Mouse (Mus musculus): ENCODE measurements around the gene Gm21936. TPM values are rescaled to one million over a fixed set of nuclear protein-coding genes. Genes with fewer than 3 reads are reported as not detected.
"Not testable (repeated sequence)": the region's sequence is repeated elsewhere in the genome, so short reads cannot be mapped to it uniquely, and the experiment has no call there.

Gm21936 gene
- total RNA-seq (2022): not detected

GRCm38 (mm10) chr12:87795212-87795611 lies at the start of gene Gm21936:
Gene Gm21936, plus strand, starts transcription at chr12:87795512.
- DNase-seq: not testable (repeated sequence)

- not testable (repeated sequence) for DNase-seq
Measured at GRCm38 (mm10) chr12:87775655-87776054, 19.7 kb upstream of the Gm21936 start, which contains the start of gene Gm21319. Gene Gm21319, minus strand, starts transcription at chr12:87775755.

GRCm38 (mm10) chr12:87797971-87798370 lies 2.7 kb downstream of the Gm21936 start:
- not testable (repeated sequence) for DNase-seq

GRCm38 (mm10) chr12:87816277-87816676 lies 21.0 kb downstream of the Gm21936 start, which contains the start of gene BB287469:
Gene BB287469, plus strand, starts transcription at chr12:87816577.
- not testable (repeated sequence) for DNase-seq

GRCm38 (mm10) chr12:87842239-87842638 lies 46.9 kb downstream of the Gm21936 start, which contains the start of gene Gm2001:
Gene Gm2001, minus strand, starts transcription at chr12:87842339.
- DNase-seq: not testable (repeated sequence)

Other genes with a start within 250 kb of the Gm21936 start
- not detected for gene Oog1, start 192.8 kb upstream of the Gm21936 start, total RNA-seq (2022)
- gene Gm4027, start 176.6 kb upstream of the Gm21936 start, total RNA-seq (2022): not detected
- gene Gm16381, start 150.9 kb upstream of the Gm21936 start, total RNA-seq (2022): not detected
- not detected for gene Gm21319, start 19.8 kb upstream of the Gm21936 start, total RNA-seq (2022)
- gene BB287469, start 21.1 kb downstream of the Gm21936 start, total RNA-seq (2022): not detected
- not detected for gene Gm2001, start 46.8 kb downstream of the Gm21936 start, total RNA-seq (2022)
- gene Gm2016, start 78.6 kb downstream of the Gm21936 start, total RNA-seq (2022): not detected
- gene Gm2022, start 99.9 kb downstream of the Gm21936 start, total RNA-seq (2022): not detected
- gene Gm2035, start 124.3 kb downstream of the Gm21936 start, total RNA-seq (2022): not detected
- gene Gm2042, start 158.6 kb downstream of the Gm21936 start, total RNA-seq (2022): not detected
- gene Gm2075, start 216.3 kb downstream of the Gm21936 start, total RNA-seq (2022): not detected
- gene Gm6803, start 223.3 kb downstream of the Gm21936 start, total RNA-seq (2022): not detected
- gene Gm2056, start 231.5 kb downstream of the Gm21936 start, total RNA-seq (2022): not detected